Mouse (Mus musculus) small intestine, adult 2 months (tissue): ENCODE results near the gene Ptcd1. TPM values are rescaled to one million over a fixed set of nuclear protein-coding genes. Genes with fewer than 3 reads are reported as not detected.
"Not testable (repeated sequence)": the region's sequence is repeated elsewhere in the genome, so short reads cannot be mapped to it uniquely, and the experiment has no call there.

Experiments used
- H3K27ac ChIP-seq: fragments of 200-500 bp; 2 replicates; pipeline ENCODE4 v1.5.1; 2012; ENCODE audit warnings: low read depth, low read length, control low read depth, inconsistent platforms; ENCODE audit not compliant: insufficient read depth
- H3K27me3 ChIP-seq: fragments of 200-500 bp; 2 replicates; pipeline ENCODE4 v1.6.1; 2012; ENCODE audit warnings: mild to moderate bottlenecking, moderate library complexity, low read length, inconsistent platforms; ENCODE audit not compliant: control insufficient read depth, insufficient read depth
- H3K36me3 ChIP-seq: fragments of 200-500 bp; 2 replicates; pipeline ENCODE4 v1.6.1; 2012; ENCODE audit warnings: mild to moderate bottlenecking, low read length, control low read depth, inconsistent platforms; ENCODE audit not compliant: control insufficient read depth, insufficient read depth
- H3K4me1 ChIP-seq: fragments of 200-500 bp; 2 replicates; pipeline ENCODE4 v1.6.1; 2012; ENCODE audit warnings: low read length, inconsistent platforms, mixed read lengths; ENCODE audit not compliant: control insufficient read depth, insufficient read depth, insufficient read length
- H3K4me3 ChIP-seq: fragments of 200-500 bp; 2 replicates; pipeline ENCODE4 v1.5.1; 2012; ENCODE audit warnings: low read depth, mild to moderate bottlenecking, control low read depth, inconsistent platforms, low read length, moderate library complexity
- CTCF ChIP-seq: fragments of 200-500 bp; IDR thresholded peaks from 2 replicates; pipeline ENCODE4 v1.5.1; 2012; ENCODE audit warnings: low read depth, mild to moderate bottlenecking, control low read depth, inconsistent platforms, low read length, moderate library complexity, mixed read lengths; ENCODE audit not compliant: insufficient replicate concordance, insufficient read length; ENCODE audit errors: extremely low read depth
- POLR2A ChIP-seq: fragments of 200-500 bp; IDR thresholded peaks from 2 replicates; pipeline ENCODE4 v1.6.1; 2012; ENCODE audit warnings: low read depth, mild to moderate bottlenecking, control low read depth, inconsistent platforms, low read length, moderate library complexity
- WGBS: fragments of 180-500 bp; shearing (Covaris S2); methylation state at CpG from one replicate; pipeline ENCODE4 v1.1.7; 2018; 5-methylcytosine and 5-hydroxymethylcytosine counted together
- polyA plus RNA-seq: library from polyadenylated mRNA; depleted of rRNA; stranded (reverse); fragments of >200 nt; gene quantifications from 2 replicates; pipeline ENCODE4 v1.2.3, GENCODE M21; 2012; rRNA removed

Ptcd1 gene
- 5.6 and 11.6 TPM in 2 replicates for polyA plus RNA-seq

DNA sequence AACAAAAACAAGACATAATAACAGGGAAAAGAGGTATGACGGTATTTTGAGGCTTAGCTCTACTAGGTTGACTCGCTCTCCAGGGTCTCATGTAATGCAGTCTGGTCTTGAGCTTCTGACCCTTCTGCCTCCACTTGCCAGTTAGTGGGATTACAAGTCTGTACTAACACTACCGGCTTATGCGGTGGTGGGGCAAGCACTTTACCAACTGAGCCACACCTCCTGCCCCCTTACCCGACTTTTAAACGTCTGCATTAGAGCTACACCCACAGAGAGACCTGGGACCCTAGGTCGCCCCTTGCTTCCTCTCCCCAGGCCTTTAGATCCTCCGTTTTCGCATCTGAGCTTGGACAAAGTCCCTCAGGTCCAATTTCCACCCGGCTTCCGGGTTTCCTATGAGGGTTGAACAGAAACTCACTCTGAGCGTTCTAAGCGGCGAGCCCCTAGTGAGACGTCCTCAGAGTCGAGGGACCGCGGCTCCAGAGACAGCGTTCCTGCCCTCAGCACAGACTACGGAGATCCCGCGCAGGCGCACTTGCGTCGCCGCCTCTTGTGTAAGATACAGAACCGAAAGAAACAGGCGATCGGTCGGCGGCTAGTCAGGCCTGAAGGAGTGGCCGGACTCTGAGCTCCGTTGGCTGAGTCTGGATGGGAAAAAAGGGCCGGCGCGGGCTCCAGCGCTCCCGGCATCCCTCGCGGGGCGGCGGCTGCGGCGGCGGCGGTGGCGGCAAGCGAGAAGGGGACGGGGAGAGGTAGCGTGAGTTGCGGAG lies at the start of gene Ptcd1, which contains the start of gene Cpsf4:
Gene Ptcd1, minus strand, starts transcription at position 573 of the 770 bp plus-strand sequence.
Gene Cpsf4, plus strand, starts transcription at position 678 of the 770 bp plus-strand sequence.
- under 1% methylated on average over 51 of the region's 51 CpGs for WGBS
- Histone ChIP-seq H3K27ac (peak within 1 kb of the TSS; percentile 72), H3K36me3 (peaks cover 18% of the 10 kb centered on the region), H3K4me3 (peak within 1 kb of the TSS; percentile 91), H3K4me1 (peaks cover 3% of the 10 kb centered on the region; the same call in 1 of the 2 replicates), H3K27me3 (no peaks in the 10 kb centered on the region)
- TF ChIP-seq POLR2A = peak; percentile 68
- 0 out of 2 replicates have a peak, but pooled peaks have one; percentile 5 for TF ChIP-seq CTCF

DNA sequence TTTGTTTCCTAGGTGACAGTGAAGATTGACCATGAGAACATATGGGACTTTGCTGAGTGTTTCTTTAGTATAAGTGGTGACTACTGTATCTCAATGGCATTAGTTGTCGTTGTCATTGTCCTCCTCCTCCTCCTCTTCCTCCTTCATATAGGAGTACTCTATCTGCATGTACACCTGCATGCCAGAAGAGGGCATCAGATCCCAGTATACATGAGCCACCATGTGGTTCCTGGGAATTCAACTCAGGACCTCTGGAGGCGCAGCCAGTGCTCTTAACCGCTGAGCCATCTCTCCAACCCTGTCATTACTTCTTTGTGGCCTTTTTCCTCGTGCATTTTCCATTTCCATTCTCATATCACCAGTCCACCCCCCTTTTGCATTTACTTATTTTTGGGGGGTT lies 47.8 kb upstream of the Ptcd1 start:
- peaks cover 19% of the 10 kb centered on the region for H3K36me3 ChIP-seq
- H3K27ac ChIP-seq = no peak overlapping the region
- no peaks in the 10 kb centered on the region for H3K27me3 ChIP-seq
- WGBS = 56% methylated on average over 4 of the region's 4 CpGs
- TF ChIP-seq POLR2A (no peak), CTCF (peak; percentile 38; the same call in 1 of the 2 replicates)
- H3K4me3 ChIP-seq = no peak overlapping the region
- H3K4me1 ChIP-seq = peaks cover 5% of the 10 kb centered on the region

DNA sequence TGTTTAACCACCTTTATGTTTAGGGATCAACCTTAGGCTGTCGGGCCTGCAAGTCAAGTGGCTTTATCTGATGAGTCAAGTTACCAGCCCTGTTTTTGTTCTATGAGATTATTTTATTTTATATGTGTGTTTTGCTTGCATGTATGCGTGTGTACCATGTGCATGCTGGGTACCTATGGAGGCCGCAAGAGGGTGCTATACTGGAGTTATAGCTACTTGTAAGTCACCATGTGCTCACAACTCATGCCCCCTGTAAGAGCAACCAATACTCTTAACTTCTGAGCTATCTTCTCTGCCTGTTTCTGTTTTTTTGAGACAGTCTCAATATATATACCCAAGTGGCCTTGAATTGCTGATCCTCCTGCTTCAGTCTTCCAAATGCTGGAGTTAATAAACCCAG lies 46.6 kb upstream of the Ptcd1 start:
- H3K27me3 ChIP-seq = no peaks in the 10 kb centered on the region
- H3K36me3 ChIP-seq = peaks cover 16% of the 10 kb centered on the region
- TF ChIP-seq POLR2A = no peak
- TF ChIP-seq CTCF = no peak
- WGBS = 88% methylated on average over 3 of the region's 3 CpGs
- H3K4me1 ChIP-seq = peaks cover 5% of the 10 kb centered on the region
- no peak overlapping the region for H3K27ac ChIP-seq
- no peak overlapping the region for H3K4me3 ChIP-seq

DNA sequence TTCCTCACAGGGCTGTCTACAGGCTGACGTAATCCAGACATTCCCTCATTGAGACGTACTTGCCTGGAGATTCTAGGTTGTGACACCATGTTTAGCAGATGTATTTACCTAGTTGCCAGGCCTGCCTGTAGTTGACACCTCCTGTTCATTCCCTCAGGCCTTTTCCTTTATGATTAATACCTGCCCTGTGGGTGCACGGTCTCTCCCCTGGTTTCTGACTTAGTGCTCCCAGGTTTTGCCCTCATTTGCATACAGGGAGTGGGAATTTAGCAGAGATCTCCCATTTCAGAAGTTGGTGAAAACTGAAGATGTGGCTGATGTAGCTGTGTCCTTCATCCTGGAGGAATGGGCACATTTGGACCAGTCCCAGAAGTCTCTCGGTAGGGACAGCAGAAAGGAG lies 45.3 kb upstream of the Ptcd1 start:
- peaks cover 12% of the 10 kb centered on the region for H3K36me3 ChIP-seq
- H3K4me3 ChIP-seq = no peak overlapping the region
- no peaks in the 10 kb centered on the region for H3K27me3 ChIP-seq
- no peak overlapping the region for H3K27ac ChIP-seq
- WGBS = 90% methylated on average over 4 of the region's 4 CpGs
- no peaks in the 10 kb centered on the region for H3K4me1 ChIP-seq
- TF ChIP-seq POLR2A (no peak), CTCF (no peak)

DNA sequence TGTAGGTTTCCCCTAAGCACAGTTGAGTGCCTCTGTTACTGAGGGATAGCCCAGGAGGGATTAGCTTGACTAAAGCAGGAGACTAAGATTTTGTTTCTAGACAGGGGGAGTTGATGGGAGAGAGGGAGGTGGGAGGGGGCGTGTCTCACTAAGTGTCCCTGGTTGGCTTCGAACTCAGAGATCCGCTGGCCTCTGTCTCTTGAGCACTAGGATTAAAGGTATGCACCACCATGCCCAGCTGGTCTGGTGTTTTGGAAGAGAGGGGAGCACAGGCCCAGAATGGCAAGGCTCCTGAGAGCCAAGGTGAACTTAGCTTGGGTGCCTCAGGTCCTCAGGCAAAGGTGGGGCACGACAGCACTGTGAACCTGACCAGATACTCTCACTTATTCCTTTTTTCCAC lies 44.4 kb upstream of the Ptcd1 start:
- WGBS = 93% methylated on average over 4 of the region's 4 CpGs
- Histone ChIP-seq H3K4me1 (no peaks in the 10 kb centered on the region), H3K27me3 (no peaks in the 10 kb centered on the region), H3K4me3 (no peak overlapping the region), H3K36me3 (peaks cover 13% of the 10 kb centered on the region), H3K27ac (no peak overlapping the region)
- TF ChIP-seq POLR2A = no peak
- no peak for TF ChIP-seq CTCF

DNA sequence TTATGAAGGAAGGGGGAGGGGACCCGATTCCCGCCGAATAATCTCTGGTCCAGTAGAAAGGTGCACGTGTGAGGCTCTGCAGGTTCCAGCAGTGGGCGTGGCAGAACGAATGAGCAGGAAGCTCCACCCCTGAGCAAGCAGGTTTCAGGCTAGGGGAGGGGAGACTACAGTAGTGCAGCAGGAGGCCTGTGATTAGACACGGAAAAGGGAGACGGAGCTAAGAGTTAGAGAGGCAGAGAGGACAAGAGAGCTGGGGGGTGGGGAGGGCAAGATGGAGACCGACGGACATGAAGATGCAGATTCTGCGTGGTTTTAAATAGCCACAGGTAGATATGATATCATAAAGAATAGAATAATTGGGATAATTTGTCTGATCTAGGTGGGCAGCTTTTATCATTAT lies 41.5 kb upstream of the Ptcd1 start:
- WGBS = 27% methylated on average over 11 of the region's 11 CpGs
- H3K4me1 ChIP-seq, H3K4me3 ChIP-seq, H3K27ac ChIP-seq, H3K27me3 ChIP-seq: not testable (repeated sequence)
- H3K36me3 ChIP-seq = peaks cover 13% of the 10 kb centered on the region

DNA sequence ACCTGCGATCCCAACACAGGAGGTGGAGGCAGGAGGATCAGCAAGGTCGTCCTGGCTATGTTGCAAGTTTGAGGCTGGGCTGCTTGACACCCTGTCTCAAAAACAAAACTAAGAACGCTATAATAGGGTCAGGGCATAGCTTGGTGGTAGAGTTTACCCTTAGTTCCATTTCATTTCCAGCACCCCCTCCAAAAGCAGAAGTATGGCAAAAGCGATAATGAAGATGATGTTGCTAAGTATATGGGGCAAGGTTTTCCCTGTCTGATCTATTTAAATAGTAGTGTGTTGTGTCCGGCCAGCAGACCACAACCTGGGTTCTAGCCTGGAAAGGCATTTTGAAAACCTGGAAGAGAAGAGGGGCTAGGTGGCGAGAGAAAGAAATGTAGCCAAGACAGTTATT lies 41.0 kb upstream of the Ptcd1 start:
- H3K27ac ChIP-seq = no peak overlapping the region
- WGBS = 63% methylated on average over 6 of the region's 6 CpGs

More for the DNA sequence above, 41.0 kb upstream of the Ptcd1 start:
- peaks cover 7% of the 10 kb centered on the region for H3K4me1 ChIP-seq
- H3K36me3 ChIP-seq = peaks cover 13% of the 10 kb centered on the region
- TF ChIP-seq POLR2A (no peak), CTCF (no peak)
- no peak overlapping the region for H3K4me3 ChIP-seq
- no peaks in the 10 kb centered on the region for H3K27me3 ChIP-seq
